Mouse (Mus musculus) common myeloid progenitor, adult 5-6 weeks (primary cell): ENCODE results near the gene Plcb4. TPM values are rescaled to one million over a fixed set of nuclear protein-coding genes. Genes with fewer than 3 reads are reported as not detected.
A peak's percentile ranks its signal among the peaks of the same experiment; 100 is the strongest.

ENCODE experiments used
- ATAC-seq: replicated peaks from 2 replicates; pipeline ENCODE4 v1.8.0; 2016; ENCODE audit warnings: low read depth, mild to moderate bottlenecking, moderate TSS enrichment, inconsistent platforms; ENCODE audit not compliant: poor library complexity, severe bottlenecking
- total RNA-seq: library from RNA; stranded (forward); fragments of 200-1000, 187-1606 nt; gene quantifications from 2 replicates; pipeline ENCODE4 v1.2.3, GENCODE M21; 2017

Gene Plcb4
- total RNA-seq, 1 experiment from 2014 or later: 34.9 TPM

GRCm38 (mm10) chr2:135838135-135838534 lies 179.3 kb downstream of the Plcb4 start:
- ATAC-seq: no peak

DNA sequence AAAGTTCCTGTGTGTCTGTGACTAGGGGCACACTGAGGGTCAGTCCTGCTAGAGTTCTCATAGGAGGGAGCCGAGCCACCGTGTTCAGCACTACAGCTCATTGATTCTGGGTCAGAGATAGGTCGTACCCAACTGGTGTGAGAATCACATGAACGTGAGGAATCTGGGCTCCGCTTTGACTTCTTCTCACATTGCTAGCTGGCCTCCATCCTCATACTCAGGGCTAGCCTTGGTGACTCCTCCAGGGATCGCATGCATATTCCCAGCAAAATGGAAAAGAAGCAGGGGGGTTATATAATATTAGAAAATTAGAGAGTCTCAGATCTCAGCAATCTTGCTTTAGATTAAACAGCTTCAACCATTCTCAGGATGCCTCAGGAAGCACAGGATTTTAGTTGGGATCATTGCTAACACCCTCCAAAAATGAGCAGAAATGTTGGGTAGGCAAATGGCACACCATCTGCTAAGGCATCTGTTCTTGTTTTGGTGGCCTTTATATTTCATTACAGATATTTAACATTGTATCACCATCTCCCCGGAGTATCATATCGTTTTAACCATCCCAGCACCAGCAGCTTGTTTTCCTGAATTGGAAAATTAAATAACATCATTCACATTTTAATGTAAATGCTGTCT lies 180.0 kb downstream of the Plcb4 start:
- no peak for ATAC-seq

DNA sequence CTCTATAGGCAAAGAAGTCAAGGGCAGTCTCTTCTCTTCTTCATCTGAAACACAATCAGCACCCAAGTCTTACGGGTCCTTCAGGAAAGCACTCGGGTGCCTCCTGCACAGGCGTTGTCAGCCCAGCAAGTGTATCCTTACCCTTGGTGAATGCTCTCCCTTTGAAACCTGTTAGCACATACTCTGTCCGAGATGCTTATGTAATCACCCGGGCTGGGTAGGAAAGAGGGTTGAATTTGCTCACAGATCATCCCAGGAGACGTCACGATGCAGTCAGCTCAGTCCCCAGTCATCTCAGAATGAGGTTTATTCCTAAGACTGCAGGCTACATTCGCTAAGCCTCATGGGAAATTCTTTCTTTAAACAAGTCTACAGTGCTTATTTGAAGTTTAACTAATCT lies 184.9 kb downstream of the Plcb4 start:
- ATAC-seq: no peak

GRCm38 (mm10) chr2:135846903-135847302 lies 188.1 kb downstream of the Plcb4 start:
- no peak for ATAC-seq

DNA sequence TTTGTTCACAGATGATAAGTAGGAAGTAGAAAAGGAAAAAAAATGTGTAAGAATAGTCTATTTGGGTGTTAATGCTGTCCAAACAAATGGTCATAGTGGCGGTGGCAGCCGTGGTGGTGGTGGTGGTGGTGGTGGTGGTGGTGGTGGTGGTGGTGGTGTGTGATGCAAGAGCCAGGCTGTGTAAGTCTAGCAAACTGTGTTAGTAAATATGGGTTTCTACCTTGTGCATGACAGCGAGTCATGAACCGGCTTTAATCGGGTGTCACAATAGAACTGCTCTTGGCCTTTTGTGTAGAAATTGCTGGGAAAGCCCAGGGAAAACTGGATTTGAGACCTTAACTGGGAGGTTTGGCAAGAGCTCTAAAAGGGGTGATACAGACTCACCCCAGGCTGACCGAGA lies 188.9 kb downstream of the Plcb4 start:
- ATAC-seq: no peak

DNA sequence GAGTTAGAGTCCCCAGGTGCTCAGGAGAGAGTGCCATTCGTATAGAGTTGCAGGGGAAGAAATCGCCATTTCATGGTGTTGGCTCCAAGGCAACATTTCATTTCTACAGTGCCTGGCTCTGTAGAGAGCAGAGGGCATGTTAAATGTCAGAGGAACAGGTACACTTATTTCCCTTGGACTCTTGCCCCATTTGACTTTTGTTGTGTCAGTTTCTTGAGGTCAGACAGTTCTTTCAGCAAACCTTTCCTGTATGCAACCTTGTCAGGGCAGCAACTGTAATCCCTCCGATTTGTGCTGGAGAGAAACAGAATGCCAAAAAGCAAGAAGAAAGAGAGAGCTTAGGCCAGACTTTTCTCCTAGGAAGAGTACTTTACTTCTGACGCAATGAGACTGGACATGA lies 189.4 kb downstream of the Plcb4 start:
- ATAC-seq: no peak

GRCm38 (mm10) chr2:135851964-135852363 lies 193.2 kb downstream of the Plcb4 start:
- no peak for ATAC-seq

DNA sequence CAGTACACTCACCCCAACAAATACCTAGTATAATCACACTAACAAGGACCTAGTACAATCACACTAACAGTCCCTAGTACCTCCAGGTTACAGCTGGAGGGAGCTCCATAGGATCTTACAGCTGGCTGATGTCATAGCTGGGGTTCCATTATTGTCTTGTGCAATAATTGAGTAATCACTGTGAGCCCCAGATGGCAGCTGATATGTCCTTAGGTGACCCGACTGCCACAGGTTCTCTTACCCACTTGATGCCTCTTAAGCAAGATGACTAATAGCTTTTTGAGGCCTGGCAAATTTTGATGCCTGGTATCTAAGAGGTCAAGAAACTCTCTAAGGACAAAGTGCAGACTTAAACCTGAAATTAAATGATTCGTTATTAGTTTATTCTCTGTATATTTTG lies 194.3 kb downstream of the Plcb4 start:
- peak; percentile 84 for ATAC-seq

- no peak for ATAC-seq
Observed at GRCm38 (mm10) chr2:135854059-135854458, 195.2 kb downstream of the Plcb4 start.

- no peak for ATAC-seq
Observed at GRCm38 (mm10) chr2:135855890-135856490, 197.2 kb downstream of the Plcb4 start.

GRCm38 (mm10) chr2:135856826-135857225 lies 198.0 kb downstream of the Plcb4 start:
- ATAC-seq: no peak

GRCm38 (mm10) chr2:135861531-135862488 lies 203.0 kb downstream of the Plcb4 start:
- no peak for ATAC-seq

GRCm38 (mm10) chr2:135862489-135863390 lies 203.9 kb downstream of the Plcb4 start:
- ATAC-seq: peak; percentile 39; the same call in 1 of the 2 replicates

GRCm38 (mm10) chr2:135863391-135864076 lies 204.7 kb downstream of the Plcb4 start:
- ATAC-seq: no peak

DNA sequence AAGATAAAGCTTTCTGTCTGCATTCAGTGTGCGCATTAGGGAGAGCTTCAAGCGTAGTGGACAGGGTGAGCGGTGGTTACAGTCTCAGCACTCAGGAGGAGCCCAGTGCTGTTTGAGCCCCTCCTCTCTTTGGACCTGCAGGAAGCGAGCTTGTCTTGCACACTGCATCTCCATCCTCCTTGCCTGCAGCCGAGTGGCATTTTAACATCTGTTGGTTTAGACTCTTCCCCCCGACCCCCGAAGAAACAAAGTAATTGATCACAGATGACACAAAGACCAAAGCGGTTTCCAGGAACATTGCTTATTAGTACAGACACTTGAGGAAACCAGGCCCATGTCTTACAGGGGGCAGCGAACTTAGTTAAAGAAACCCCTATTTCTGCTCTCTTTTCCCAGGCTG lies 207.6 kb downstream of the Plcb4 start:
- ATAC-seq: no peak

GRCm38 (mm10) chr2:135866838-135867237 lies 208.0 kb downstream of the Plcb4 start:
- no peak for ATAC-seq

DNA sequence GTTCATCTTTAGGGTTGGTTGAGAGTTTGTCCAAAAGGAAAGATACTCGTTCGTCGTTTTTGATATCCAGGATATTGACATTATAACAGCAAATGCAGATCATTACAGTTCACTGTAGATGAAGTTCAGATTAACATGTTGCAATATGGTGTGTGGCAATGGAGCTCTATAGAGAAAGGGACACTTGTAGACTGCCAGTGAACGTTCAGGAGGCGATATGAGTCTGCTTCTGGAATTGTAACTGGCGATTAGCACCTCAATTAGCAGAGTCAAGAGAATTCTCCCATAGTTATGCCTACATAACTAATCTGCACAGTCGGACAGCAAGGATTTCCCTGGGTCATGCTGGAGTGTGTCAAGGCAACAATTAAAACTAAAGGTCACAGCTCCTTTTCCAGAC lies 210.8 kb downstream of the Plcb4 start:
- no peak for ATAC-seq

DNA sequence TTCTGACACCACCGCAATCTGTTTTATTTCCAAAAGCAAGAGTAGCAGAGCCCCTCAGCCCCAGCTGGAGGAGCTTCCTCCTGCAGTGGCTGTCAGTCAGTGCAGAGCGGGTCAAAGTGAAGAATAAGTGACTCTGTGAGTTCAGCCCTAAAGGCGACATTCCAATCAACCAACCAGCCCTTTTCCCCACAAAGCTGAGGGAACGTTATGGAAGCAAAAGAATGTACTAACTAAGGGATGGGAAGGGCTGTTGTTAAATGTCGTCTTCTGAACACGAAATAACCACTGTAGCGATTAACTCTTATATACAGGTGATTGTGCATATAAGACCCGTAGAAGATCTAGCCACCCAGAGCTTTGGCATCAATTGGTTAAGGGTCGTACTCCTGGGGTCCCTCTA lies 214.3 kb downstream of the Plcb4 start:
- no peak for ATAC-seq

- peak; percentile 73 for ATAC-seq
Observed at GRCm38 (mm10) chr2:135873761-135874160, 214.9 kb downstream of the Plcb4 start.
